Mouse (Mus musculus): ENCODE measurements around the gene Cradd. TPM values are rescaled to one million over a fixed set of nuclear protein-coding genes. Genes with fewer than 3 reads are reported as not detected.

The Cradd gene
- polyA plus RNA-seq, 1 experiment from 2014 or later: 8.7 TPM

GRCm38 (mm10) chr10:95233044-95233443 is 90.9 kb downstream of the Cradd start:
- H3K4me3 ChIP-seq (ENCODE audit: low read length): no peak overlapping the region
- H3K27ac ChIP-seq (ENCODE audit: low read depth, low read length): no peak overlapping the region
- H3K27me3 ChIP-seq (replicated peaks; ENCODE audit: control insufficient read depth, insufficient read depth, low read length): no peaks in the 10 kb centered on the region
- H3K9ac ChIP-seq (ENCODE audit: low read depth, low read length): no peak overlapping the region
- 79% methylated on average over 10 of the region's 10 CpGs for WGBS
- H3K4me2 ChIP-seq (ENCODE audit: low read length): no peak overlapping the region
- H3K36me3 ChIP-seq (ENCODE audit: control insufficient read depth, insufficient read depth, low read length): no peaks in the 10 kb centered on the region
- peaks cover 4% of the 10 kb centered on the region; the same call in 1 of the 2 replicates for H3K4me1 ChIP-seq (ENCODE audit: control insufficient read depth, insufficient read depth, low read depth, low read length)
- no peaks in the 10 kb centered on the region for H3K9me3 ChIP-seq (ENCODE audit: control insufficient read depth, low read length)
- no peak for ATAC-seq

- ATAC-seq: no peak
- no peak overlapping the region for H3K9ac ChIP-seq (ENCODE audit: low read depth, low read length)
- no peak overlapping the region for H3K27ac ChIP-seq (ENCODE audit: low read depth, low read length)
- no peaks in the 10 kb centered on the region for H3K27me3 ChIP-seq (replicated peaks; ENCODE audit: control insufficient read depth, insufficient read depth, low read length)
- no peak overlapping the region for H3K4me2 ChIP-seq (ENCODE audit: low read length)
- H3K36me3 ChIP-seq (ENCODE audit: control insufficient read depth, insufficient read depth, low read length): no peaks in the 10 kb centered on the region
- H3K4me1 ChIP-seq (ENCODE audit: control insufficient read depth, insufficient read depth, low read depth, low read length): peaks cover 4% of the 10 kb centered on the region; the same call in 1 of the 2 replicates
- H3K9me3 ChIP-seq (ENCODE audit: control insufficient read depth, low read length): no peaks in the 10 kb centered on the region
- WGBS: 81% methylated on average over 3 of the region's 3 CpGs
- H3K4me3 ChIP-seq (ENCODE audit: low read length): no peak overlapping the region
These were observed 91.4 kb downstream of the Cradd start for GRCm38 (mm10) chr10:95232554-95232953.

GRCm38 (mm10) chr10:95228192-95228591 is 95.7 kb downstream of the Cradd start:
- Histone ChIP-seq H3K9me3 (ENCODE audit: control insufficient read depth, low read length) (no peaks in the 10 kb centered on the region), H3K4me2 (ENCODE audit: low read length) (no peak overlapping the region), H3K4me1 (ENCODE audit: control insufficient read depth, insufficient read depth, low read depth, low read length) (no peaks in the 10 kb centered on the region), H3K36me3 (ENCODE audit: control insufficient read depth, insufficient read depth, low read length) (no peaks in the 10 kb centered on the region), H3K9ac (ENCODE audit: low read depth, low read length) (no peak overlapping the region), H3K27ac (ENCODE audit: low read depth, low read length) (no peak overlapping the region), H3K4me3 (ENCODE audit: low read length) (no peak overlapping the region), H3K27me3 (replicated peaks; ENCODE audit: control insufficient read depth, insufficient read depth, low read length) (no peaks in the 10 kb centered on the region)
- 59% methylated on average over 6 of the region's 6 CpGs for WGBS
- peak; percentile 74 for ATAC-seq

- no peak overlapping the region for H3K4me3 ChIP-seq (ENCODE audit: low read length)
- H3K9me3 ChIP-seq (ENCODE audit: control insufficient read depth, low read length): no peaks in the 10 kb centered on the region
- H3K4me2 ChIP-seq (ENCODE audit: low read length): no peak overlapping the region
- no peak overlapping the region for H3K9ac ChIP-seq (ENCODE audit: low read depth, low read length)
- no peaks in the 10 kb centered on the region for H3K36me3 ChIP-seq (ENCODE audit: control insufficient read depth, insufficient read depth, low read length)
- H3K27me3 ChIP-seq (replicated peaks; ENCODE audit: control insufficient read depth, insufficient read depth, low read length): no peaks in the 10 kb centered on the region
- H3K4me1 ChIP-seq (ENCODE audit: control insufficient read depth, insufficient read depth, low read depth, low read length): no peaks in the 10 kb centered on the region
- no peak for ATAC-seq
- no peak overlapping the region for H3K27ac ChIP-seq (ENCODE audit: low read depth, low read length)
- WGBS: 31% methylated on average over 1 of the region's 1 CpGs
These were observed 96.3 kb downstream of the Cradd start for GRCm38 (mm10) chr10:95227590-95227989.

- Histone ChIP-seq H3K27me3 (replicated peaks; ENCODE audit: control insufficient read depth, insufficient read depth, low read length) (no peaks in the 10 kb centered on the region), H3K4me2 (ENCODE audit: low read length) (no peak overlapping the region), H3K9me3 (ENCODE audit: control insufficient read depth, low read length) (no peaks in the 10 kb centered on the region), H3K9ac (ENCODE audit: low read depth, low read length) (no peak overlapping the region), H3K27ac (ENCODE audit: low read depth, low read length) (no peak overlapping the region), H3K36me3 (ENCODE audit: control insufficient read depth, insufficient read depth, low read length) (no peaks in the 10 kb centered on the region), H3K4me3 (ENCODE audit: low read length) (no peak overlapping the region), H3K4me1 (ENCODE audit: control insufficient read depth, insufficient read depth, low read depth, low read length) (no peaks in the 10 kb centered on the region)
- no peak for ATAC-seq
- 81% methylated on average over 4 of the region's 4 CpGs for WGBS
These were observed 97.2 kb downstream of the Cradd start for GRCm38 (mm10) chr10:95226772-95227171.

- Histone ChIP-seq H3K27me3 (replicated peaks; ENCODE audit: control insufficient read depth, insufficient read depth, low read length) (no peaks in the 10 kb centered on the region), H3K9ac (ENCODE audit: low read depth, low read length) (no peak overlapping the region), H3K27ac (ENCODE audit: low read depth, low read length) (no peak overlapping the region), H3K4me2 (ENCODE audit: low read length) (no peak overlapping the region), H3K9me3 (ENCODE audit: control insufficient read depth, low read length) (no peaks in the 10 kb centered on the region), H3K36me3 (ENCODE audit: control insufficient read depth, insufficient read depth, low read length) (no peaks in the 10 kb centered on the region), H3K4me1 (ENCODE audit: control insufficient read depth, insufficient read depth, low read depth, low read length) (no peaks in the 10 kb centered on the region), H3K4me3 (ENCODE audit: low read length) (no peak overlapping the region)
- 90% methylated on average over 4 of the region's 4 CpGs for WGBS
- ATAC-seq: no peak
These were observed 98.9 kb downstream of the Cradd start for GRCm38 (mm10) chr10:95225006-95225405.

GRCm38 (mm10) chr10:95223211-95223610 is 100.7 kb downstream of the Cradd start:
- Histone ChIP-seq H3K4me3 (ENCODE audit: low read length) (no peak overlapping the region), H3K27ac (ENCODE audit: low read depth, low read length) (no peak overlapping the region), H3K4me2 (ENCODE audit: low read length) (no peak overlapping the region), H3K9me3 (ENCODE audit: control insufficient read depth, low read length) (no peaks in the 10 kb centered on the region), H3K9ac (ENCODE audit: low read depth, low read length) (no peak overlapping the region), H3K27me3 (replicated peaks; ENCODE audit: control insufficient read depth, insufficient read depth, low read length) (no peaks in the 10 kb centered on the region), H3K36me3 (ENCODE audit: control insufficient read depth, insufficient read depth, low read length) (no peaks in the 10 kb centered on the region), H3K4me1 (ENCODE audit: control insufficient read depth, insufficient read depth, low read depth, low read length) (no peaks in the 10 kb centered on the region)
- 73% methylated on average over 16 of the region's 16 CpGs for WGBS
- no peak for ATAC-seq

- Histone ChIP-seq H3K27me3 (replicated peaks; ENCODE audit: control insufficient read depth, insufficient read depth, low read length) (no peaks in the 10 kb centered on the region), H3K36me3 (ENCODE audit: control insufficient read depth, insufficient read depth, low read length) (no peaks in the 10 kb centered on the region), H3K9me3 (ENCODE audit: control insufficient read depth, low read length) (no peaks in the 10 kb centered on the region), H3K4me1 (ENCODE audit: control insufficient read depth, insufficient read depth, low read depth, low read length) (no peaks in the 10 kb centered on the region), H3K4me2 (ENCODE audit: low read length) (no peak overlapping the region), H3K27ac (ENCODE audit: low read depth, low read length) (no peak overlapping the region), H3K4me3 (ENCODE audit: low read length) (no peak overlapping the region), H3K9ac (ENCODE audit: low read depth, low read length) (no peak overlapping the region)
- no peak; the same call in 1 of the 2 replicates for ATAC-seq
- 73% methylated on average over 9 of the region's 9 CpGs for WGBS
These were observed 102.0 kb downstream of the Cradd start for GRCm38 (mm10) chr10:95221914-95222313.

GRCm38 (mm10) chr10:95220536-95220935 is 103.4 kb downstream of the Cradd start:
- H3K36me3 ChIP-seq (ENCODE audit: control insufficient read depth, insufficient read depth, low read length): no peaks in the 10 kb centered on the region
- 52% methylated on average over 3 of the region's 3 CpGs for WGBS
- ATAC-seq: no peak
- H3K4me3 ChIP-seq (ENCODE audit: low read length): no peak overlapping the region
- H3K27me3 ChIP-seq (replicated peaks; ENCODE audit: control insufficient read depth, insufficient read depth, low read length): no peaks in the 10 kb centered on the region
- no peak overlapping the region for H3K27ac ChIP-seq (ENCODE audit: low read depth, low read length)
- H3K4me1 ChIP-seq (ENCODE audit: control insufficient read depth, insufficient read depth, low read depth, low read length): no peaks in the 10 kb centered on the region
- H3K4me2 ChIP-seq (ENCODE audit: low read length): no peak overlapping the region
- no peaks in the 10 kb centered on the region for H3K9me3 ChIP-seq (ENCODE audit: control insufficient read depth, low read length)
- H3K9ac ChIP-seq (ENCODE audit: low read depth, low read length): no peak overlapping the region

- H3K27ac ChIP-seq (ENCODE audit: low read depth, low read length): no peak overlapping the region
- ATAC-seq: no peak
- H3K36me3 ChIP-seq (ENCODE audit: control insufficient read depth, insufficient read depth, low read length): no peaks in the 10 kb centered on the region
- 83% methylated on average over 9 of the region's 9 CpGs for WGBS
- H3K9me3 ChIP-seq (ENCODE audit: control insufficient read depth, low read length): no peaks in the 10 kb centered on the region
- no peak overlapping the region for H3K9ac ChIP-seq (ENCODE audit: low read depth, low read length)
- no peaks in the 10 kb centered on the region for H3K4me1 ChIP-seq (ENCODE audit: control insufficient read depth, insufficient read depth, low read depth, low read length)
- H3K27me3 ChIP-seq (replicated peaks; ENCODE audit: control insufficient read depth, insufficient read depth, low read length): no peaks in the 10 kb centered on the region
- no peak overlapping the region for H3K4me2 ChIP-seq (ENCODE audit: low read length)
- H3K4me3 ChIP-seq (ENCODE audit: low read length): no peak overlapping the region
These were observed 105.3 kb downstream of the Cradd start for GRCm38 (mm10) chr10:95218683-95219060.
